Mouse (Mus musculus): Measurements from ENCODE around the gene Eif4b. TPM values are rescaled to one million over a fixed set of nuclear protein-coding genes. Genes with fewer than 3 reads are reported as not detected.

Eif4b gene
- total and polyA plus RNA-seq, 3 experiments, result 536 to 652 (median 555) TPM

DNA sequence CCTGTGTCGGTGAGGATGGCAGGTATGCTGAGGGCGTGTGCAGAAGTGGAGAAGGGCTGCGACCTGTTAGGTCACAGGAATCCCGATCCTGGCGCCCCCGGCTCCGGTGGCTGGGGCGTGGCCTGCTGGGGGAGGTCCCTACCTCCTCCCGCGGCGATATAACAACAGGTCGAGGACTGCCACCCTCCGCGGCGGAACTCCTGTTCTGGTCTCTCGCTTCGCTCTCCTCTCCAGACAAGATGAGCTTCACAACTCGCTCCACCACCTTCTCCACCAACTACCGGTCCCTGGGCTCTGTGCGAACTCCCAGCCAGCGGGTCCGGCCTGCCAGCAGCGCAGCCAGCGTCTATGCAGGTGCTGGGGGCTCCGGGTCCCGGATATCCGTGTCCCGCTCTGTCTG, 45.5 kb upstream of the Eif4b start, which contains the start of gene Krt18:
Gene Krt18, plus strand, starts transcription at position 141 of the 400 bp plus-strand sequence.
- Histone ChIP-seq H3K9me3 (replicated peaks; ENCODE audit: low read length) (no peaks in the 10 kb centered on the region), H3K9ac (ENCODE audit: insufficient read depth, low read depth) (no peak within 1 kb of the TSS), H3K27me3 (replicated peaks) (peaks cover 94% of the 10 kb centered on the region), H3K4me3 (replicated peaks in 1 of 3; ENCODE audit: low read depth in 2 of 3, low read length in 2 of 3, poor library complexity in 1 of 3) (no peak within 1 kb of the TSS), H3K4me1 (ENCODE audit: control insufficient read depth in 1 of 2, insufficient read depth in 2 of 2) (no peaks in the 10 kb centered on the region), H3K79me2 (replicated peaks; ENCODE audit: control insufficient read depth, extremely low read depth, insufficient read depth, poor library complexity, severe bottlenecking) (no peaks in the 10 kb centered on the region), H3K36me3 (replicated peaks in 1 of 2; ENCODE audit: control insufficient read depth in 1 of 2, insufficient read depth in 1 of 2, low read length in 1 of 2) (no peaks in the 10 kb centered on the region), H3K4me2 (ENCODE audit: insufficient read depth, low read depth, poor library complexity, severe bottlenecking) (0 out of 2 replicates have a peak within 1 kb of the TSS, but pooled peaks have one; percentile 1), H3K27ac (ENCODE audit: insufficient read depth, low read depth) (no peak within 1 kb of the TSS)
- no peak for TF ChIP-seq MXI1 (IDR thresholded peaks at IDR 0.05; ENCODE audit: low read depth, low read length)
- no peak for TF ChIP-seq MAFK (IDR thresholded peaks at IDR 0.05; ENCODE audit: insufficient replicate concordance, low read length)
- no peak for TF ChIP-seq MAX (IDR thresholded peaks at IDR 0.05; ENCODE audit: low read length)
- TF ChIP-seq EP300 (IDR thresholded peaks at IDR 0.05; ENCODE audit: low read length), result no peak
- TF ChIP-seq SIN3A (IDR thresholded peaks at IDR 0.05; ENCODE audit: low read length), result no peak
- TF ChIP-seq HCFC1 (IDR thresholded peaks at IDR 0.05; ENCODE audit: low read depth, low read length), result no peak
- no peak for TF ChIP-seq ZC3H11A (IDR thresholded peaks at IDR 0.05; ENCODE audit: low read depth, low read length)
- no peak for TF ChIP-seq CHD1 (IDR thresholded peaks at IDR 0.05; ENCODE audit: low read depth, low read length)
- TF ChIP-seq MAZ (IDR thresholded peaks at IDR 0.05; ENCODE audit: low read depth, low read length), result no peak
- TF ChIP-seq MEF2A (IDR thresholded peaks at IDR 0.05; ENCODE audit: borderline replicate concordance, low read depth, low read length), result no peak
- TF ChIP-seq BHLHE40 (IDR thresholded peaks at IDR 0.05; ENCODE audit: low read depth, low read length), result no peak
- TF ChIP-seq ZNF384 (IDR thresholded peaks at IDR 0.05; ENCODE audit: low read depth, low read length), result no peak
- TF ChIP-seq PAX5 (IDR thresholded peaks at IDR 0.05; ENCODE audit: low read length), result no peak
- TF ChIP-seq USF2 (conservative IDR thresholded peaks at IDR 0.05; ENCODE audit: low read depth, low read length), result no peak
- TF ChIP-seq ZMIZ1 (IDR thresholded peaks at IDR 0.05; ENCODE audit: low read depth, low read length), result no peak
- dilution Hi-C loops (cut with MboI; ENCODE audit: extremely low pct_ligation_motif_present, extremely low pct_unique_long_range_greater_than_20kb, low sequenced_read_pairs), result no loop called here
- in situ Hi-C loops (cut with MboI; ENCODE audit: low pct_ligation_motif_present, low pct_unique_long_range_greater_than_20kb, low sequenced_read_pairs), result no loop called here
- DNase-seq (ENCODE audit: extremely low read depth), result no peak

DNA sequence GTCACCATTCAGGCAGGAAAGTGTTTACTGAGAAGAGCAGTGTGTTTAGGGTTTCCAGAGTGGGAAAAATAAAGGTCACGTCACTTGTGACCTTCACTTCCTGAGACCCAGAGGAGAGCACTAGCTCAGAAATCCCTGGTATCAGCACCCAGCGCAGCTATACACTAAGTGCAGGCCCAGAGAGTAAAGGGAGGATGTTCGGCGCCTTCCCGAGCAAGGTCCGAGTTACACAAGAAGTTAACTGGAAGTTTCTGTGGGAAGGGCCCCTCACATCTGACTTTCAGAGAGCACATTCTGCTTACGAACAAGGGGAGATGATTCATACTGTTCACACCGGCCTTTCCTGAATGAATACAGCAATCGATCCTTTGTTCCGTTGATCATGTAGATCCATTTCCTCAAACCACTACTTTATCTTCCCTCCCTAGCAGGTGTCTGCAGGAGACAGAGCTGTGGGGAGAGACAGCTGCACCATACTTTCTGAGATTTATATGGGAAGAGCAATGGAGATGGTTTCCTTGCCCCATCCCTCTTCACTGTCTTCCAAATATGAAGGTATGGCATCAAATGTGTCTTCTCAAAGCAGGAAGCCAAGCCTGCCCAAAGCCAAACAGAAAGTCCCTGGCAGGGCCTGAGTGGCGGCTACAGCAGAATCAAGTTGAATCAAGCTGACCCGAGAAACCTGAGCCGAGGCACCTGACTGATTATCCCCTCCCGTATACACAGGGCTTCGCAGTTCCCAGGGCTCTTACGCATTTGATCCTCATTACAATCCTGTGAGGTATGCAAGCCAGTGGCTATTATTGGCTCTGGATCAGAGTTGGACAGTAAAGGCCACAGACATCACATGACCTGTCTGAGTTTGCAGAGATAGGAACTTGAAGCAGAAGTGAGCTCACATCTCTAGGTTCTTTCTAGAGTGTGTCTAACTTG, 39.2 kb upstream of the Eif4b start:
- Histone ChIP-seq H3K36me3 (replicated peaks in 1 of 2; ENCODE audit: control insufficient read depth in 1 of 2, insufficient read depth in 1 of 2, low read length in 1 of 2) (no peaks in the 10 kb centered on the region), H3K9ac (ENCODE audit: insufficient read depth, low read depth) (no peak overlapping the region), H3K4me2 (ENCODE audit: insufficient read depth, low read depth, poor library complexity, severe bottlenecking) (no peak overlapping the region), H3K79me2 (replicated peaks; ENCODE audit: control insufficient read depth, extremely low read depth, insufficient read depth, poor library complexity, severe bottlenecking) (no peaks in the 10 kb centered on the region), H3K27ac (ENCODE audit: insufficient read depth, low read depth) (no peak overlapping the region), H3K4me1 (ENCODE audit: control insufficient read depth in 1 of 2, insufficient read depth in 2 of 2) (no peaks in the 10 kb centered on the region), H3K4me3 (replicated peaks in 1 of 3; ENCODE audit: low read depth in 2 of 3, low read length in 2 of 3, poor library complexity in 1 of 3) (no peak overlapping the region), H3K9me3 (replicated peaks; ENCODE audit: low read length) (no peaks in the 10 kb centered on the region), H3K27me3 (replicated peaks) (peaks cover 89% of the 10 kb centered on the region)
- TF ChIP-seq POLR2AphosphoS2 (IDR thresholded peaks at IDR 0.05; ENCODE audit: low read depth, low read length) (no peak), ZKSCAN1 (IDR thresholded peaks at IDR 0.05; ENCODE audit: borderline replicate concordance, low read depth, low read length) (no peak), JUN (IDR thresholded peaks at IDR 0.05; ENCODE audit: insufficient read depth, low read depth, low read length) (no peak), RAD21 (IDR thresholded peaks at IDR 0.05; ENCODE audit: low read depth, low read length) (no peak), POLR2A (IDR thresholded peaks at IDR 0.05; ENCODE audit: low read depth, low read length) (no peak), CTCF (conservative IDR thresholded peaks at IDR 0.05 in 1 of 2, IDR thresholded peaks at IDR 0.05 in 1 of 2; ENCODE audit: low read depth in 2 of 2, low read length in 2 of 2) (no peak), USF1 (IDR thresholded peaks at IDR 0.05; ENCODE audit: low read depth, low read length) (no peak), GABPA (IDR thresholded peaks at IDR 0.05; ENCODE audit: insufficient replicate concordance, low read depth, low read length) (no peak), RCOR1 (conservative IDR thresholded peaks at IDR 0.05; ENCODE audit: low read depth, low read length) (no peak), MAZ (IDR thresholded peaks at IDR 0.05; ENCODE audit: low read depth, low read length) (no peak), MXI1 (IDR thresholded peaks at IDR 0.05; ENCODE audit: low read depth, low read length) (no peak), CHD2 (IDR thresholded peaks at IDR 0.05; ENCODE audit: low read length) (no peak), E2F4 (IDR thresholded peaks at IDR 0.05; ENCODE audit: insufficient replicate concordance, low read depth, low read length) (no peak), ZC3H11A (IDR thresholded peaks at IDR 0.05; ENCODE audit: low read depth, low read length) (no peak)
- DNase-seq (ENCODE audit: extremely low read depth), result no peak
- dilution Hi-C loops (cut with MboI; ENCODE audit: extremely low pct_ligation_motif_present, extremely low pct_unique_long_range_greater_than_20kb, low sequenced_read_pairs) (no loop called here), in situ Hi-C loops (cut with MboI; ENCODE audit: low pct_ligation_motif_present, low pct_unique_long_range_greater_than_20kb, low sequenced_read_pairs) (no loop called here)
